Mouse (Mus musculus) heart, embryonic 12.5 days (tissue): ENCODE data around the gene Drosha. TPM values are rescaled to one million over a fixed set of nuclear protein-coding genes. Genes with fewer than 3 reads are reported as not detected.
"Not testable (repeated sequence)": the region's sequence is repeated elsewhere in the genome, so short reads cannot be mapped to it uniquely, and the experiment has no call there.

Experiments used
- ATAC-seq: fragments of 200-750 bp; cut with Nextera tagmentation; 2 replicates; pipeline ENCODE4 v1.8.0; 2017; ENCODE audit warnings: moderate TSS enrichment, moderate library complexity; ENCODE audit not compliant: insufficient number of reproducible peaks, low FRiP score
- H3K27ac ChIP-seq: fragments of 300-500 bp; sonication (generic); 2 replicates; pipeline ENCODE4 v1.5.1; 2016; ENCODE audit warnings: mild to moderate bottlenecking, moderate library complexity; ENCODE audit not compliant: poor library complexity, severe bottlenecking
- H3K27me3 ChIP-seq: fragments of 300-500 bp; sonication (generic); replicated peaks from 2 replicates; pipeline ENCODE4 v1.6.1; 2016; ENCODE audit warnings: mild to moderate bottlenecking, moderate library complexity
- H3K36me3 ChIP-seq: fragments of 300-500 bp; sonication (generic); 2 replicates; pipeline ENCODE4 v1.6.1; 2016; ENCODE audit warnings: mild to moderate bottlenecking, moderate library complexity
- H3K4me1 ChIP-seq: fragments of 300-500 bp; sonication (generic); replicated peaks from 2 replicates; pipeline ENCODE4 v1.6.1; 2016; ENCODE audit warnings: mild to moderate bottlenecking
- H3K4me2 ChIP-seq: fragments of 300-500 bp; sonication (generic); 2 replicates; pipeline ENCODE4 v1.6.1; 2016; ENCODE audit warnings: mild to moderate bottlenecking, moderate library complexity
- H3K4me3 ChIP-seq: fragments of 300-500 bp; sonication (generic); 2 replicates; pipeline ENCODE4 v1.5.1; 2016; ENCODE audit warnings: mild to moderate bottlenecking
- H3K9ac ChIP-seq: fragments of 300-500 bp; sonication (generic); 2 replicates; pipeline ENCODE4 v1.6.1; 2016; ENCODE audit warnings: mild to moderate bottlenecking, moderate library complexity
- H3K9me3 ChIP-seq: fragments of 300-500 bp; sonication (generic); replicated peaks from 2 replicates; pipeline ENCODE4 v1.6.1; 2016; ENCODE audit warnings: mild to moderate bottlenecking, moderate library complexity
- WGBS: fragments of 180-500 bp; shearing (Covaris S2); methylation state at CpG from one replicate; pipeline ENCODE4 v1.1.7; 2016; 5-methylcytosine and 5-hydroxymethylcytosine counted together
- polyA plus RNA-seq: library from polyadenylated mRNA; unstranded; fragments of >200 nt; fragmentation: Nextera tagmentation; extraction: Ambion mirVana; gene quantifications from 2 replicates; pipeline ENCODE4 v1.2.1, GENCODE M21; 2016

The Drosha gene
- polyA plus RNA-seq, 1 experiment from 2014 or later, result 42.1 TPM

GRCm38 (mm10) chr15:12907962-12908719 lies 83.5 kb downstream of the Drosha start:
- Histone ChIP-seq H3K9ac (no peak overlapping the region), H3K4me1 (peaks cover 25% of the 10 kb centered on the region), H3K4me3 (no peak overlapping the region), H3K9me3 (no peaks in the 10 kb centered on the region), H3K27ac (peak overlapping the region; percentile 36; the same call in 1 of the 2 replicates), H3K36me3 (peaks cover 35% of the 10 kb centered on the region), H3K27me3 (no peaks in the 10 kb centered on the region), H3K4me2 (peak overlapping the region; percentile 41)
- 35% methylated on average over 19 of the region's 19 CpGs for WGBS
- peak; percentile 71 for ATAC-seq

GRCm38 (mm10) chr15:12908720-12909028 lies 84.1 kb downstream of the Drosha start:
- WGBS, result 43% methylated on average over 4 of the region's 4 CpGs
- Histone ChIP-seq H3K4me2 (peak overlapping the region; percentile 41), H3K27ac (peak overlapping the region; percentile 36; the same call in 1 of the 2 replicates), H3K36me3 (peaks cover 37% of the 10 kb centered on the region), H3K4me1 (peaks cover 25% of the 10 kb centered on the region), H3K4me3 (no peak overlapping the region), H3K9me3 (no peaks in the 10 kb centered on the region), H3K27me3 (no peaks in the 10 kb centered on the region), H3K9ac (0 out of 2 replicates have a peak overlapping the region, but pooled peaks have one; percentile 7)
- no peak for ATAC-seq

- H3K4me1 ChIP-seq, result peaks cover 25% of the 10 kb centered on the region
- 41% methylated on average over 7 of the region's 7 CpGs for WGBS
- H3K9ac ChIP-seq, result 0 out of 2 replicates have a peak overlapping the region, but pooled peaks have one; percentile 7
- no peaks in the 10 kb centered on the region for H3K9me3 ChIP-seq
- peaks cover 39% of the 10 kb centered on the region for H3K36me3 ChIP-seq
- no peaks in the 10 kb centered on the region for H3K27me3 ChIP-seq
- peak overlapping the region; percentile 66; the same call in 1 of the 2 replicates for H3K27ac ChIP-seq
- no peak overlapping the region for H3K4me3 ChIP-seq
- H3K4me2 ChIP-seq, result no peak overlapping the region
- ATAC-seq, result 0 out of 2 replicates have a peak, but pooled peaks have one; percentile 42
Measured at GRCm38 (mm10) chr15:12909171-12909570, 84.6 kb downstream of the Drosha start.

- ATAC-seq, result no peak
- H3K27ac ChIP-seq, result no peak overlapping the region
- WGBS, result 84% methylated on average over 7 of the region's 7 CpGs
- H3K9ac ChIP-seq, result no peak overlapping the region
- no peak overlapping the region for H3K4me3 ChIP-seq
- H3K9me3 ChIP-seq, result no peaks in the 10 kb centered on the region
- H3K4me1 ChIP-seq, result peaks cover 25% of the 10 kb centered on the region
- no peak overlapping the region for H3K4me2 ChIP-seq
- no peaks in the 10 kb centered on the region for H3K27me3 ChIP-seq
- peaks cover 36% of the 10 kb centered on the region for H3K36me3 ChIP-seq
Measured at GRCm38 (mm10) chr15:12911082-12911481, 86.5 kb downstream of the Drosha start.

GRCm38 (mm10) chr15:12916314-12916815 lies 91.8 kb downstream of the Drosha start:
- Histone ChIP-seq H3K4me3 (no peak overlapping the region), H3K9ac (no peak overlapping the region), H3K27me3 (no peaks in the 10 kb centered on the region), H3K9me3 (no peaks in the 10 kb centered on the region), H3K27ac (no peak overlapping the region), H3K4me1 (no peaks in the 10 kb centered on the region), H3K4me2 (no peak overlapping the region), H3K36me3 (peaks cover 69% of the 10 kb centered on the region)
- 85% methylated on average over 10 of the region's 10 CpGs for WGBS
- ATAC-seq, result no peak

- ATAC-seq, H3K9ac ChIP-seq, H3K27ac ChIP-seq, H3K9me3 ChIP-seq, H3K27me3 ChIP-seq, H3K4me2 ChIP-seq, H3K4me3 ChIP-seq, H3K4me1 ChIP-seq: not testable (repeated sequence)
- WGBS, result 89% methylated on average over 11 of the region's 11 CpGs
- H3K36me3 ChIP-seq, result peaks cover 80% of the 10 kb centered on the region
Measured at GRCm38 (mm10) chr15:12919326-12919966, 94.8 kb downstream of the Drosha start.

GRCm38 (mm10) chr15:12919967-12920870 lies 95.6 kb downstream of the Drosha start:
- WGBS, result 87% methylated on average over 24 of the region's 24 CpGs
- H3K36me3 ChIP-seq, result peaks cover 84% of the 10 kb centered on the region
- ATAC-seq, result no peak
- H3K9ac ChIP-seq, result no peak overlapping the region
- H3K4me2 ChIP-seq, result no peak overlapping the region
- H3K9me3 ChIP-seq, result no peaks in the 10 kb centered on the region
- H3K4me3 ChIP-seq, result no peak overlapping the region
- no peak overlapping the region for H3K27ac ChIP-seq
- H3K27me3 ChIP-seq, result no peaks in the 10 kb centered on the region
- H3K4me1 ChIP-seq, result no peaks in the 10 kb centered on the region

- Histone ChIP-seq H3K4me1 (no peaks in the 10 kb centered on the region), H3K36me3 (peaks cover 84% of the 10 kb centered on the region), H3K4me2 (no peak overlapping the region), H3K27me3 (no peaks in the 10 kb centered on the region), H3K4me3 (no peak overlapping the region), H3K27ac (no peak overlapping the region), H3K9me3 (no peaks in the 10 kb centered on the region), H3K9ac (no peak overlapping the region)
- ATAC-seq, result no peak
- 89% methylated on average over 6 of the region's 6 CpGs for WGBS
Measured at GRCm38 (mm10) chr15:12921901-12922300, 97.3 kb downstream of the Drosha start.

- 92% methylated on average over 6 of the region's 6 CpGs for WGBS
- H3K4me2 ChIP-seq, result no peak overlapping the region
- H3K4me1 ChIP-seq, result no peaks in the 10 kb centered on the region
- H3K27me3 ChIP-seq, result no peaks in the 10 kb centered on the region
- H3K9ac ChIP-seq, result no peak overlapping the region
- no peak for ATAC-seq
- H3K36me3 ChIP-seq, result peaks cover 72% of the 10 kb centered on the region
- H3K27ac ChIP-seq, result no peak overlapping the region
- H3K4me3 ChIP-seq, result no peak overlapping the region
- H3K9me3 ChIP-seq, result no peaks in the 10 kb centered on the region
Measured at GRCm38 (mm10) chr15:12923826-12924225, 99.2 kb downstream of the Drosha start.

- Histone ChIP-seq H3K9ac (no peak overlapping the region), H3K4me3 (no peak overlapping the region), H3K27me3 (no peaks in the 10 kb centered on the region), H3K36me3 (peaks cover 53% of the 10 kb centered on the region), H3K4me1 (0 out of 2 replicates have a peak, but pooled peaks cover 3% of the 10 kb centered on the region), H3K4me2 (no peak overlapping the region), H3K9me3 (no peaks in the 10 kb centered on the region), H3K27ac (no peak overlapping the region)
- WGBS, result 77% methylated on average over 5 of the region's 5 CpGs
- ATAC-seq, result no peak
Measured at GRCm38 (mm10) chr15:12931481-12931880, 106.9 kb downstream of the Drosha start.
